Mouse (Mus musculus): Measurements from ENCODE around the gene Mrpl30. TPM values are rescaled to one million over a fixed set of nuclear protein-coding genes. Genes with fewer than 3 reads are reported as not detected.

Mrpl30 gene
- polyA plus RNA-seq, 1 experiment from 2014 or later, result 251 TPM

GRCm38 (mm10) chr1:37868640-37869039, 21.6 kb upstream of the Mrpl30 start:
- H3K4me1 ChIP-seq (replicated peaks; ENCODE audit: control insufficient read depth, insufficient read depth, low read length), result peaks cover 18% of the 10 kb centered on the region
- WGBS, result 59% methylated on average over 10 of the region's 10 CpGs
- H3K36me3 ChIP-seq (ENCODE audit: control insufficient read depth, insufficient read depth), result no peaks in the 10 kb centered on the region
- H3K9ac ChIP-seq (replicated peaks; ENCODE audit: low read depth, low read length), result no peak overlapping the region
- no peak overlapping the region for H3K27ac ChIP-seq (ENCODE audit: low read length)
- no peak for ATAC-seq
- H3K4me2 ChIP-seq (ENCODE audit: low read length), result no peak overlapping the region
- 0 out of 2 replicates have a peak, but pooled peaks cover 3% of the 10 kb centered on the region for H3K27me3 ChIP-seq (replicated peaks; ENCODE audit: control insufficient read depth, insufficient read depth, low read length)
- no peaks in the 10 kb centered on the region for H3K9me3 ChIP-seq (ENCODE audit: control insufficient read depth, low read length)
- H3K4me3 ChIP-seq (replicated peaks; ENCODE audit: low read length), result no peak overlapping the region

- WGBS, result 50% methylated on average over 2 of the region's 2 CpGs
- H3K9ac ChIP-seq (replicated peaks; ENCODE audit: low read depth, low read length), result no peak overlapping the region
- H3K4me3 ChIP-seq (replicated peaks; ENCODE audit: low read length), result no peak overlapping the region
Measured at GRCm38 (mm10) chr1:37869362-37869761, 20.9 kb upstream of the Mrpl30 start.

GRCm38 (mm10) chr1:37871704-37872103, 18.6 kb upstream of the Mrpl30 start, which contains the start of gene Lipt1:
TSS of gene Lipt1 (plus strand) at chr1:37871738.
- peak; percentile 51 for ATAC-seq
- Histone ChIP-seq H3K4me1 (replicated peaks; ENCODE audit: control insufficient read depth, insufficient read depth, low read length) (peaks cover 11% of the 10 kb centered on the region), H3K4me2 (ENCODE audit: low read length) (peak within 1 kb of the TSS; percentile 69), H3K9me3 (ENCODE audit: control insufficient read depth, low read length) (peaks cover 6% of the 10 kb centered on the region; the same call in 1 of the 2 replicates), H3K36me3 (ENCODE audit: control insufficient read depth, insufficient read depth) (peaks cover 9% of the 10 kb centered on the region), H3K27ac (ENCODE audit: low read length) (peak within 1 kb of the TSS; percentile 67), H3K27me3 (replicated peaks; ENCODE audit: control insufficient read depth, insufficient read depth, low read length) (0 out of 2 replicates have a peak, but pooled peaks cover 3% of the 10 kb centered on the region), H3K9ac (replicated peaks; ENCODE audit: low read depth, low read length) (peak within 1 kb of the TSS; percentile 56), H3K4me3 (replicated peaks; ENCODE audit: low read length) (peak within 1 kb of the TSS; percentile 57)
- 4% methylated on average over 7 of the region's 7 CpGs for WGBS

More at GRCm38 (mm10) chr1:37869362-37869761, 20.9 kb upstream of the Mrpl30 start:
- Histone ChIP-seq H3K4me2 (ENCODE audit: low read length) (no peak overlapping the region), H3K4me1 (replicated peaks; ENCODE audit: control insufficient read depth, insufficient read depth, low read length) (peaks cover 18% of the 10 kb centered on the region), H3K36me3 (ENCODE audit: control insufficient read depth, insufficient read depth) (no peaks in the 10 kb centered on the region), H3K27ac (ENCODE audit: low read length) (no peak overlapping the region), H3K27me3 (replicated peaks; ENCODE audit: control insufficient read depth, insufficient read depth, low read length) (0 out of 2 replicates have a peak, but pooled peaks cover 3% of the 10 kb centered on the region), H3K9me3 (ENCODE audit: control insufficient read depth, low read length) (no peaks in the 10 kb centered on the region)
- no peak for ATAC-seq

GRCm38 (mm10) chr1:37872131-37873067, 17.9 kb upstream of the Mrpl30 start:
- H3K36me3 ChIP-seq (ENCODE audit: control insufficient read depth, insufficient read depth), result peaks cover 9% of the 10 kb centered on the region
- H3K4me1 ChIP-seq (replicated peaks; ENCODE audit: control insufficient read depth, insufficient read depth, low read length), result peaks cover 11% of the 10 kb centered on the region
- peak; percentile 96 for ATAC-seq
- 0 out of 2 replicates have a peak, but pooled peaks cover 3% of the 10 kb centered on the region for H3K27me3 ChIP-seq (replicated peaks; ENCODE audit: control insufficient read depth, insufficient read depth, low read length)
- peak overlapping the region; percentile 69 for H3K4me2 ChIP-seq (ENCODE audit: low read length)
- H3K9me3 ChIP-seq (ENCODE audit: control insufficient read depth, low read length), result peaks cover 6% of the 10 kb centered on the region; the same call in 1 of the 2 replicates
- peak overlapping the region; percentile 67 for H3K27ac ChIP-seq (ENCODE audit: low read length)
- H3K9ac ChIP-seq (replicated peaks; ENCODE audit: low read depth, low read length), result peak overlapping the region; percentile 56
- WGBS, result 6% methylated on average over 33 of the region's 33 CpGs
- H3K4me3 ChIP-seq (replicated peaks; ENCODE audit: low read length), result peak overlapping the region; percentile 57

- Histone ChIP-seq H3K4me1 (replicated peaks; ENCODE audit: control insufficient read depth, insufficient read depth, low read length) (peaks cover 11% of the 10 kb centered on the region), H3K4me3 (replicated peaks; ENCODE audit: low read length) (no peak overlapping the region), H3K27me3 (replicated peaks; ENCODE audit: control insufficient read depth, insufficient read depth, low read length) (0 out of 2 replicates have a peak, but pooled peaks cover 3% of the 10 kb centered on the region), H3K4me2 (ENCODE audit: low read length) (peak overlapping the region; percentile 69; the same call in 1 of the 2 replicates), H3K9me3 (ENCODE audit: control insufficient read depth, low read length) (peaks cover 6% of the 10 kb centered on the region; the same call in 1 of the 2 replicates), H3K36me3 (ENCODE audit: control insufficient read depth, insufficient read depth) (peaks cover 9% of the 10 kb centered on the region), H3K27ac (ENCODE audit: low read length) (no peak overlapping the region), H3K9ac (replicated peaks; ENCODE audit: low read depth, low read length) (no peak overlapping the region)
- ATAC-seq, result no peak
- WGBS, result 91% methylated on average over 4 of the region's 4 CpGs
Measured at GRCm38 (mm10) chr1:37873157-37873556, 17.1 kb upstream of the Mrpl30 start.

- peaks cover 6% of the 10 kb centered on the region; the same call in 1 of the 2 replicates for H3K9me3 ChIP-seq (ENCODE audit: control insufficient read depth, low read length)
- ATAC-seq, result no peak
- no peak overlapping the region for H3K27ac ChIP-seq (ENCODE audit: low read length)
- H3K4me3 ChIP-seq (replicated peaks; ENCODE audit: low read length), result no peak overlapping the region
- H3K4me2 ChIP-seq (ENCODE audit: low read length), result no peak overlapping the region
- peaks cover 2% of the 10 kb centered on the region; the same call in 1 of the 2 replicates for H3K4me1 ChIP-seq (replicated peaks; ENCODE audit: control insufficient read depth, insufficient read depth, low read length)
- H3K9ac ChIP-seq (replicated peaks; ENCODE audit: low read depth, low read length), result no peak overlapping the region
- no peaks in the 10 kb centered on the region for H3K27me3 ChIP-seq (replicated peaks; ENCODE audit: control insufficient read depth, insufficient read depth, low read length)
- H3K36me3 ChIP-seq (ENCODE audit: control insufficient read depth, insufficient read depth), result peaks cover 13% of the 10 kb centered on the region
- 92% methylated on average over 13 of the region's 13 CpGs for whole genome bisulfite sequencing
Measured at GRCm38 (mm10) chr1:37877736-37878460, 12.4 kb upstream of the Mrpl30 start.

- ATAC-seq, result no peak
- 87% methylated on average over 4 of the region's 4 CpGs for WGBS
- H3K4me2 ChIP-seq (ENCODE audit: low read length), result no peak overlapping the region
Measured at GRCm38 (mm10) chr1:37883411-37883810, 6.9 kb upstream of the Mrpl30 start.

GRCm38 (mm10) chr1:37884451-37884850, 5.8 kb upstream of the Mrpl30 start:
- ATAC-seq, result no peak

More at GRCm38 (mm10) chr1:37883411-37883810, 6.9 kb upstream of the Mrpl30 start:
- Histone ChIP-seq H3K9ac (replicated peaks; ENCODE audit: low read depth, low read length) (no peak overlapping the region), H3K4me1 (replicated peaks; ENCODE audit: control insufficient read depth, insufficient read depth, low read length) (no peaks in the 10 kb centered on the region), H3K9me3 (ENCODE audit: control insufficient read depth, low read length) (no peaks in the 10 kb centered on the region), H3K36me3 (ENCODE audit: control insufficient read depth, insufficient read depth) (peaks cover 6% of the 10 kb centered on the region; the same call in 1 of the 2 replicates), H3K27ac (ENCODE audit: low read length) (no peak overlapping the region), H3K4me3 (replicated peaks; ENCODE audit: low read length) (no peak overlapping the region), H3K27me3 (replicated peaks; ENCODE audit: control insufficient read depth, insufficient read depth, low read length) (no peaks in the 10 kb centered on the region)

GRCm38 (mm10) chr1:37889206-37889605, 1.1 kb upstream of the Mrpl30 start:
- WGBS, result 84% methylated on average over 7 of the region's 7 CpGs
- H3K4me2 ChIP-seq (ENCODE audit: low read length), result peak overlapping the region; percentile 73
- no peaks in the 10 kb centered on the region for H3K9me3 ChIP-seq (ENCODE audit: control insufficient read depth, low read length)
- H3K4me1 ChIP-seq (replicated peaks; ENCODE audit: control insufficient read depth, insufficient read depth, low read length), result peaks cover 22% of the 10 kb centered on the region
- no peak overlapping the region for H3K9ac ChIP-seq (replicated peaks; ENCODE audit: low read depth, low read length)
- no peaks in the 10 kb centered on the region for H3K27me3 ChIP-seq (replicated peaks; ENCODE audit: control insufficient read depth, insufficient read depth, low read length)
- H3K4me3 ChIP-seq (replicated peaks; ENCODE audit: low read length), result peak overlapping the region; percentile 84
- no peak overlapping the region for H3K27ac ChIP-seq (ENCODE audit: low read length)
- no peak for ATAC-seq
- no peaks in the 10 kb centered on the region for H3K36me3 ChIP-seq (ENCODE audit: control insufficient read depth, insufficient read depth)

More at GRCm38 (mm10) chr1:37884451-37884850, 5.8 kb upstream of the Mrpl30 start:
- no peaks in the 10 kb centered on the region for H3K9me3 ChIP-seq (ENCODE audit: control insufficient read depth, low read length)
- no peak overlapping the region for H3K4me3 ChIP-seq (replicated peaks; ENCODE audit: low read length)
- peaks cover 5% of the 10 kb centered on the region for H3K4me1 ChIP-seq (replicated peaks; ENCODE audit: control insufficient read depth, insufficient read depth, low read length)
- 86% methylated on average over 4 of the region's 4 CpGs for whole genome bisulfite sequencing
- H3K9ac ChIP-seq (replicated peaks; ENCODE audit: low read depth, low read length), result no peak overlapping the region
- H3K27me3 ChIP-seq (replicated peaks; ENCODE audit: control insufficient read depth, insufficient read depth, low read length), result no peaks in the 10 kb centered on the region
- H3K36me3 ChIP-seq (ENCODE audit: control insufficient read depth, insufficient read depth), result peaks cover 2% of the 10 kb centered on the region; the same call in 1 of the 2 replicates
- no peak overlapping the region for H3K4me2 ChIP-seq (ENCODE audit: low read length)
- H3K27ac ChIP-seq (ENCODE audit: low read length), result no peak overlapping the region

All from forebrain, embryonic 16.5 days (tissue).